Mouse (Mus musculus): ENCODE measurements around the gene Ccdc162.

GRCm38 (mm10) chr10:41550711-41551110 is 165.7 kb downstream of the Ccdc162 start:
- no peak for TF ChIP-seq POLR2A (IDR thresholded peaks at IDR 0.05; ENCODE audit: insufficient read length, low read depth)
- no peak for TF ChIP-seq TCF12 (IDR thresholded peaks at IDR 0.05; ENCODE audit: insufficient read depth, poor library complexity, severe bottlenecking)
- no peak for TF ChIP-seq POLR2AphosphoS2 (IDR thresholded peaks at IDR 0.05; ENCODE audit: insufficient read length, low read depth)
- TF ChIP-seq SRF (IDR thresholded peaks at IDR 0.05; ENCODE audit: control insufficient read depth, insufficient read length, low read depth) = no peak
- TF ChIP-seq MYOG (IDR thresholded peaks at IDR 0.05; ENCODE audit: control insufficient read depth in 1 of 3, insufficient read depth in 1 of 3, insufficient read length in 2 of 3, low read depth in 2 of 3) = no peak
- no peak for TF ChIP-seq CEBPB (IDR thresholded peaks at IDR 0.05; ENCODE audit: insufficient read depth, poor library complexity, severe bottlenecking)
- no peak for TF ChIP-seq MYOD1 (IDR thresholded peaks at IDR 0.05; ENCODE audit: control insufficient read depth in 1 of 3, insufficient read length in 2 of 3, low read depth in 2 of 3)
- no peak for TF ChIP-seq REST (IDR thresholded peaks at IDR 0.05; ENCODE audit: insufficient read depth, insufficient read length)
- no peak for TF ChIP-seq MAX (IDR thresholded peaks at IDR 0.05; ENCODE audit: low read depth)
- TF ChIP-seq USF1 (IDR thresholded peaks at IDR 0.05; ENCODE audit: low read depth) = no peak
- no peak for TF ChIP-seq E2F4 (IDR thresholded peaks at IDR 0.05; ENCODE audit: insufficient read depth)
- TF ChIP-seq TCF3 (IDR thresholded peaks at IDR 0.05; ENCODE audit: insufficient read length, low read depth) = no peak
